Mouse (Mus musculus): ENCODE results near the gene Rdh8. TPM values are rescaled to one million over a fixed set of nuclear protein-coding genes. Genes with fewer than 3 reads are reported as not detected.
A peak's percentile ranks its signal among the peaks of the same experiment; 100 is the strongest.
"Not testable (repeated sequence)": the region's sequence is repeated elsewhere in the genome, so short reads cannot be mapped to it uniquely, and the experiment has no call there.

The Rdh8 gene
- polyA plus RNA-seq, 1 experiment from 2014 or later, result not detected

GRCm38 (mm10) chr9:20812537-20813271, 5.6 kb upstream of the Rdh8 start:
- 0 out of 2 replicates have a peak, but pooled peaks cover 8% of the 10 kb centered on the region for H3K27me3 ChIP-seq (replicated peaks)
- H3K27ac ChIP-seq, result no peak overlapping the region
- no peak overlapping the region for H3K4me3 ChIP-seq (replicated peaks)
- H3K36me3 ChIP-seq, result no peaks in the 10 kb centered on the region
- H3K9me3 ChIP-seq, result no peaks in the 10 kb centered on the region
- H3K4me1 ChIP-seq, result peaks cover 17% of the 10 kb centered on the region
- peak overlapping the region; percentile 36 for H3K4me2 ChIP-seq
- no peak overlapping the region for H3K9ac ChIP-seq
- ATAC-seq (ENCODE audit: insufficient read depth, low FRiP score, low read depth), result peak; percentile 17; the same call in 1 of the 2 replicates
- 15% methylated on average over 19 of the region's 19 CpGs for WGBS

- Histone ChIP-seq H3K4me1 (peaks cover 17% of the 10 kb centered on the region), H3K9ac (no peak within 1 kb of the TSS), H3K27me3 (replicated peaks) (0 out of 2 replicates have a peak, but pooled peaks cover 8% of the 10 kb centered on the region), H3K27ac (no peak within 1 kb of the TSS), H3K4me2 (peak within 1 kb of the TSS; percentile 47), H3K9me3 (no peaks in the 10 kb centered on the region), H3K36me3 (no peaks in the 10 kb centered on the region), H3K4me3 (replicated peaks) (peak within 1 kb of the TSS; percentile 23)
- WGBS, result 4% methylated on average over 25 of the region's 29 CpGs
- ATAC-seq (ENCODE audit: insufficient read depth, low FRiP score, low read depth), result peak; percentile 67; the same call in 1 of the 2 replicates
Observed at GRCm38 (mm10) chr9:20814521-20815272, 3.6 kb upstream of the Rdh8 start, which contains the start of gene Col5a3. Gene Col5a3, minus strand, starts transcription at chr9:20815067.

GRCm38 (mm10) chr9:20820001-20820400, 1.7 kb downstream of the Rdh8 start:
- peaks cover 2% of the 10 kb centered on the region for H3K4me1 ChIP-seq
- H3K36me3 ChIP-seq, result no peaks in the 10 kb centered on the region

GRCm38 (mm10) chr9:20822821-20823220, 4.5 kb downstream of the Rdh8 start:
- Histone ChIP-seq H3K36me3 (no peaks in the 10 kb centered on the region), H3K4me2 (no peak overlapping the region), H3K9ac (no peak overlapping the region), H3K27ac (no peak overlapping the region), H3K4me3 (replicated peaks) (no peak overlapping the region), H3K9me3 (no peaks in the 10 kb centered on the region), H3K27me3 (replicated peaks) (no peaks in the 10 kb centered on the region), H3K4me1 (no peaks in the 10 kb centered on the region)
- 88% methylated on average over 3 of the region's 3 CpGs for WGBS
- ATAC-seq (ENCODE audit: insufficient read depth, low FRiP score, low read depth), result no peak

More at GRCm38 (mm10) chr9:20820001-20820400, 1.7 kb downstream of the Rdh8 start:
- Histone ChIP-seq H3K9me3 (no peaks in the 10 kb centered on the region), H3K27me3 (replicated peaks) (0 out of 2 replicates have a peak, but pooled peaks cover 2% of the 10 kb centered on the region), H3K9ac (no peak overlapping the region), H3K4me2 (no peak overlapping the region), H3K4me3 (replicated peaks) (no peak overlapping the region), H3K27ac (no peak overlapping the region)
- WGBS, result 74% methylated on average over 5 of the region's 5 CpGs
- ATAC-seq (ENCODE audit: insufficient read depth, low FRiP score, low read depth), result no peak

GRCm38 (mm10) chr9:20825781-20826180, 7.5 kb downstream of the Rdh8 start:
- WGBS, result 40% methylated on average over 5 of the region's 5 CpGs
- Histone ChIP-seq H3K4me2 (no peak overlapping the region), H3K4me3 (replicated peaks) (no peak overlapping the region), H3K27ac (no peak overlapping the region), H3K27me3 (replicated peaks) (no peaks in the 10 kb centered on the region), H3K9me3 (no peaks in the 10 kb centered on the region), H3K9ac (no peak overlapping the region), H3K36me3 (no peaks in the 10 kb centered on the region), H3K4me1 (peaks cover 5% of the 10 kb centered on the region; the same call in 1 of the 2 replicates)
- no peak for ATAC-seq (ENCODE audit: insufficient read depth, low FRiP score, low read depth)

- Histone ChIP-seq H3K4me1 (peaks cover 6% of the 10 kb centered on the region; the same call in 1 of the 2 replicates), H3K36me3 (no peaks in the 10 kb centered on the region), H3K9me3 (no peaks in the 10 kb centered on the region), H3K9ac (no peak overlapping the region), H3K27me3 (replicated peaks) (peaks cover under 1% of the 10 kb centered on the region; the same call in 1 of the 2 replicates), H3K4me3 (replicated peaks) (no peak overlapping the region), H3K4me2 (no peak overlapping the region), H3K27ac (no peak overlapping the region)
- no peak for ATAC-seq (ENCODE audit: insufficient read depth, low FRiP score, low read depth)
- 97% methylated on average over 1 of the region's 1 CpGs for WGBS
Observed at GRCm38 (mm10) chr9:20828127-20828526, 9.8 kb downstream of the Rdh8 start.

GRCm38 (mm10) chr9:20830901-20831643, 12.8 kb downstream of the Rdh8 start:
- no peak overlapping the region for H3K27ac ChIP-seq
- ATAC-seq (ENCODE audit: insufficient read depth, low FRiP score, low read depth), result peak; percentile 88
- no peaks in the 10 kb centered on the region for H3K9me3 ChIP-seq
- 15% methylated on average over 19 of the region's 19 CpGs for WGBS
- peaks cover 6% of the 10 kb centered on the region; the same call in 1 of the 2 replicates for H3K4me1 ChIP-seq
- peaks cover 5% of the 10 kb centered on the region; the same call in 1 of the 2 replicates for H3K27me3 ChIP-seq (replicated peaks)
- H3K9ac ChIP-seq, result no peak overlapping the region
- H3K36me3 ChIP-seq, result no peaks in the 10 kb centered on the region
- no peak overlapping the region for H3K4me3 ChIP-seq (replicated peaks)
- H3K4me2 ChIP-seq, result peak overlapping the region; percentile 32

GRCm38 (mm10) chr9:20834881-20835280, 16.6 kb downstream of the Rdh8 start:
- WGBS, result 64% methylated on average over 1 of the region's 1 CpGs
- no peak for ATAC-seq (ENCODE audit: insufficient read depth, low FRiP score, low read depth)
- Histone ChIP-seq H3K27ac (no peak overlapping the region), H3K4me3 (replicated peaks) (no peak overlapping the region), H3K9me3 (no peaks in the 10 kb centered on the region), H3K27me3 (replicated peaks) (peaks cover 5% of the 10 kb centered on the region; the same call in 1 of the 2 replicates), H3K4me1 (peaks cover 6% of the 10 kb centered on the region; the same call in 1 of the 2 replicates), H3K36me3 (no peaks in the 10 kb centered on the region), H3K4me2 (no peak overlapping the region), H3K9ac (no peak overlapping the region)

GRCm38 (mm10) chr9:20835431-20835954, 17.2 kb downstream of the Rdh8 start:
- H3K4me2 ChIP-seq; H3K9me3 ChIP-seq; H3K4me1 ChIP-seq; H3K9ac ChIP-seq; ATAC-seq (ENCODE audit: insufficient read depth, low FRiP score, low read depth); H3K27ac ChIP-seq; H3K36me3 ChIP-seq; H3K4me3 ChIP-seq (replicated peaks); H3K27me3 ChIP-seq (replicated peaks): not testable (repeated sequence)
- 85% methylated on average over 11 of the region's 11 CpGs for WGBS

GRCm38 (mm10) chr9:20837184-20837947, 19.1 kb downstream of the Rdh8 start:
- Histone ChIP-seq H3K4me3 (replicated peaks) (no peak overlapping the region), H3K9me3 (no peaks in the 10 kb centered on the region), H3K27me3 (replicated peaks) (peaks cover 5% of the 10 kb centered on the region; the same call in 1 of the 2 replicates), H3K27ac (no peak overlapping the region), H3K4me2 (no peak overlapping the region), H3K9ac (no peak overlapping the region), H3K4me1 (no peaks in the 10 kb centered on the region), H3K36me3 (no peaks in the 10 kb centered on the region)
- ATAC-seq (ENCODE audit: insufficient read depth, low FRiP score, low read depth), result no peak
- 73% methylated on average over 9 of the region's 9 CpGs for WGBS

- Histone ChIP-seq H3K4me2 (no peak overlapping the region), H3K36me3 (no peaks in the 10 kb centered on the region), H3K4me1 (no peaks in the 10 kb centered on the region), H3K9me3 (no peaks in the 10 kb centered on the region), H3K27ac (no peak overlapping the region), H3K9ac (no peak overlapping the region), H3K4me3 (replicated peaks) (no peak overlapping the region), H3K27me3 (replicated peaks) (no peaks in the 10 kb centered on the region)
- ATAC-seq (ENCODE audit: insufficient read depth, low FRiP score, low read depth), result no peak
- WGBS, result 55% methylated on average over 6 of the region's 6 CpGs
Observed at GRCm38 (mm10) chr9:20838931-20839330, 20.6 kb downstream of the Rdh8 start.

Measured in stomach, embryonic 15.5 days (tissue).